Mouse (Mus musculus): ENCODE measurements at regions not wholly inside any gene's neighbourhood (a gene's known extent, or its start where the extent isn't known, plus 50 kb on each side); places are given as distances from the start of the nearest gene placed in this dataset.

DNA sequence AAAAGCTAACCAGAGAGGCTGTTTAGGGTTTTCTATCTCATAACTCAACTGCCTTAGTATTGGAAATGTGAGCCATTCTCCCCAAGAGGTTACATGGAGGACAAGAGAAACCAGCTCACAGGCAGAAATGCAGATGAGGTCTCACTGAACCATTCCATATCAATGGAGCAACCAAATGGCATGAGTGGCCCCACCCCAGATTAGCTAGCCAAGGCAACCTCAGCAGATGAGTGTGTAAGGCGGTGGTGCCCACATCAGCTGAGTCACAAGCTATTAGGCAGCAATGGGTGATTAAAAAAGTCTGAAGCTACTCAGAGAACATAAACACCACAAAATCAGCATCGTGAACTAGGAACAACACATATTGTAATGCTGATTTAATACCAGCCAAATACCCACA lies 133.2 kb downstream of the Lpin1 start:
- Histone ChIP-seq H3K4me2 (ENCODE audit: low read depth) (no peak overlapping the region), H3K9ac (ENCODE audit: low read length) (no peak overlapping the region), H3K4me3 (ENCODE audit: low read depth, low read length) (no peak overlapping the region), H3K27ac (ENCODE audit: low read depth, low read length) (no peak overlapping the region), H3K4me1 (ENCODE audit: control insufficient read depth, insufficient read depth, low read length) (no peaks in the 10 kb centered on the region), H3K36me3 (ENCODE audit: control insufficient read depth, insufficient read depth, low read length) (no peaks in the 10 kb centered on the region), H3K9me3 (ENCODE audit: control insufficient read depth, low read length) (no peaks in the 10 kb centered on the region), H3K27me3 (ENCODE audit: control insufficient read depth, insufficient read depth, low read length) (no peaks in the 10 kb centered on the region)
- WGBS, result 86% methylated on average over 2 of the region's 2 CpGs
- ATAC-seq (ENCODE audit: insufficient read depth, low FRiP score, low TSS enrichment) (no peak), DNase-seq (ENCODE audit: low spot score) (no peak)

DNA sequence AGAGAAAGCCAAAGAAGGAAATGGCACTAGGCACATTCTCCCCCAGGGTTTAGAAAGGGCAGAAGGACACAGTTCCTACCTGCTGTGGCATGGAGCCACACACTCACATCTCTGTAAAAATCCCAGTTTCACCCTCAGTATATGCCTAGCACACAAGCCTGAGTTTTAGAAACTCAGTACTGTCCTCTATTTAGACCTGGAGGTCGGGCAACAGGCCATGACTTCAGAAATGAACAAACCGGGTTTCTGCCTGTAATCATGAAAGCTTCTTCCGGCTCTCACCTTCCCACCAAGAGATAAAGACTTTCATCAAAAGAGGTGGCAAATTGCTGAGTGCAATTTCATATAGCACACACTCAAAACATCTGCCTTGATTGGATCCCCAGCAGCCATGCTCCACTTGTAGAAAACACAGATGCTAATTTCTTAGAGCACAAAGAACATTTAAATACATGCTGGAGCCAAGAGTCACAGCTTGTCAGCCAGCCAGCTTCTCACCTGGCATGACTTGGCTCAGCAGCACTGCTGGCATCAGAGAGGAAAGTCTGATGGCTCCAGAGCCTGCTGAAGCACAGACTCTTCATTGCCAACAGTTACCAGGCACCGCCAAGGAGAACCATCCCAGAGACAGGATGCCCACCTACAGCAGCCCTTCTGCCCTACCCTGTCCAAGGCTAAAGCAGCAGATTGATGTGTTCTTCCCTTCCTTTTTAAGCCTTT lies 136.2 kb downstream of the Lpin1 start:
- H3K27ac ChIP-seq (ENCODE audit: low read depth, low read length), result no peak overlapping the region
- H3K27me3 ChIP-seq (ENCODE audit: control insufficient read depth, insufficient read depth, low read length), result no peaks in the 10 kb centered on the region
- no peaks in the 10 kb centered on the region for H3K9me3 ChIP-seq (ENCODE audit: control insufficient read depth, low read length)
- WGBS, result 89% methylated on average over 4 of the region's 4 CpGs
- H3K4me1 ChIP-seq (ENCODE audit: control insufficient read depth, insufficient read depth, low read length), result no peaks in the 10 kb centered on the region
- H3K36me3 ChIP-seq (ENCODE audit: control insufficient read depth, insufficient read depth, low read length), result no peaks in the 10 kb centered on the region
- no peak overlapping the region for H3K4me3 ChIP-seq (ENCODE audit: low read depth, low read length)
- H3K4me2 ChIP-seq (ENCODE audit: low read depth), result no peak overlapping the region
- no peak overlapping the region for H3K9ac ChIP-seq (ENCODE audit: low read length)
- no peak for DNase-seq (ENCODE audit: low spot score)
- no peak for ATAC-seq (ENCODE audit: insufficient read depth, low FRiP score, low TSS enrichment)

DNA sequence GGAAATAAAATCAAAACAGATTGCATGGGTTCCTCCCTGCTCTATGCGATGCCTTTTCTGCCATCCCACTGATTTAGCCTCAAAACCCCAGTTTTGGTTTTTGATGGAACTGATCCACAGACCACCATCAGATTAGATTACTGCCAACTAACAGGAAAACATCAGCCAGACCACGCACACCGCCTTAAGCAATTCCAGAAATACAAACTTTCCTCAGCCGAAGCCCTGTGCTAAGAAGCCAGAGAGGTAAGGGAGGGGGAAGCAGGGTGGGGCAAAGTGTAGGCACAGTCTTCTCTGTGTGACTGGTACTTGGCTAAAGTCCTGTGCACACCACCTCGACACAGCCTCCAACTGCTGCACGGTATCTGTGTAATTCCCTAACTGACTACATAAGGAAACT lies 153.3 kb downstream of the Lpin1 start:
- Histone ChIP-seq H3K4me3 (ENCODE audit: low read depth, low read length) (no peak overlapping the region), H3K4me1 (ENCODE audit: control insufficient read depth, insufficient read depth, low read length) (no peaks in the 10 kb centered on the region), H3K27ac (ENCODE audit: low read depth, low read length) (no peak overlapping the region), H3K9me3 (ENCODE audit: control insufficient read depth, low read length) (no peaks in the 10 kb centered on the region), H3K4me2 (ENCODE audit: low read depth) (no peak overlapping the region), H3K9ac (ENCODE audit: low read length) (no peak overlapping the region), H3K27me3 (ENCODE audit: control insufficient read depth, insufficient read depth, low read length) (no peaks in the 10 kb centered on the region), H3K36me3 (ENCODE audit: control insufficient read depth, insufficient read depth, low read length) (no peaks in the 10 kb centered on the region)
- 84% methylated on average over 6 of the region's 6 CpGs for WGBS
- ATAC-seq (ENCODE audit: insufficient read depth, low FRiP score, low TSS enrichment) (no peak), DNase-seq (ENCODE audit: low spot score) (no peak)

DNA sequence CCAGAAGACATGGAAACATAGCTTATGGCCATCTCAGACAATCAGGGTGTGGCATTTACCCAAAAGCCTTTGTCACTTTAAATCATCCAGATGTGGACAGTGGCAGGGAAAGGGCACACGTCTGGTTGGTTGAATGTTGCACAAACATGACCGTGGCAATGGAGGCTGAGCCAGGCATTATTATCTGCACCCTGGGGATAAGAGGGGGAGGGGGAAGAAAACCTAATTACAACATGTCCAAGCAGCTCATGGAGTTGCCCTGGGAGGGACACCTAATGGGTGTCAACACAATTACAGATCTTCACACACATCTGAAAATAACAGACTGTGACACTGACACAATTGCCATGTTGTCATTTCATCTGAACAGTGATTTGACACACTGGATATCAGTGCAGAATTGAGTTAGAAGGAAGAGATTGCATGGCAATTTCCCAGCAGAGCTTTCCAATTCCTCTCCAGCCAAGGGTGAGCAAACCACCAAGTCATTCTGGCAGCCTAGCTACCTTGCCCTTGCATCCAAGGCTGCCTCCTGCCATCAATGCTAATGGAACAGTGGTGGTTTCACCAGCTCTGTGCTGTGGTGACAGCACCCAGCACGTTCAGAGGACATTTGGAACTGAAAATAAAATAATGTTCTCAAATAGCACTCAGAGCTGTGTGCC lies 159.9 kb downstream of the Lpin1 start:
- DNase-seq (ENCODE audit: low spot score), result no peak
- Histone ChIP-seq H3K4me1 (ENCODE audit: control insufficient read depth, insufficient read depth, low read length) (no peaks in the 10 kb centered on the region), H3K27me3 (ENCODE audit: control insufficient read depth, insufficient read depth, low read length) (no peaks in the 10 kb centered on the region), H3K9ac (ENCODE audit: low read length) (no peak overlapping the region), H3K9me3 (ENCODE audit: control insufficient read depth, low read length) (no peaks in the 10 kb centered on the region; the same call in 1 of the 2 replicates), H3K27ac (ENCODE audit: low read depth, low read length) (no peak overlapping the region), H3K4me3 (ENCODE audit: low read depth, low read length) (no peak overlapping the region), H3K36me3 (ENCODE audit: control insufficient read depth, insufficient read depth, low read length) (no peaks in the 10 kb centered on the region), H3K4me2 (ENCODE audit: low read depth) (no peak overlapping the region)
- whole genome bisulfite sequencing, result 71% methylated on average over 3 of the region's 3 CpGs
- ATAC-seq (ENCODE audit: insufficient read depth, low FRiP score, low TSS enrichment), result no peak

DNA sequence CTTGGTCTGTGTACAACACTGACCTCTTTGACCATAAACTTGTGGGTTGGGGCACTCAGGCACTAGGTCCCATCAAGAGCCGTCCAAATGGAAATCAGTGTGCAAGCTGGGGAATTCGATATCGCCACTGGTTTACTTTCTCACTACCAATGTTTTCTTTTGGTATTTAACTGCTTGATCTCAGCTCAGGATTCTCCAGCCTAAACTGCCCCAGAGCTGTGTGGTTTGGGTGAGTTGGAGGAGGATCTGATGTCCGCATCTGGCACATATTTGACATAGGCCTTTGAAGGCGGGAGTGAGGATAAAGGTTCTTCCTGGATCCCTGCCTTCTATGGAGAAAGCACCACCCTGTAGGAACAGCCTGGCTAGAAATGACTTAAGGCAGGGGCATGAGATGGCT lies 172.0 kb downstream of the Lpin1 start:
- no peak overlapping the region for H3K9ac ChIP-seq (ENCODE audit: low read length)
- no peak overlapping the region for H3K4me3 ChIP-seq (ENCODE audit: low read depth, low read length)
- no peaks in the 10 kb centered on the region for H3K27me3 ChIP-seq (ENCODE audit: control insufficient read depth, insufficient read depth, low read length)
- DNase-seq (ENCODE audit: low spot score) (no peak), ATAC-seq (ENCODE audit: insufficient read depth, low FRiP score, low TSS enrichment) (no peak)
- H3K4me2 ChIP-seq (ENCODE audit: low read depth), result no peak overlapping the region
- H3K27ac ChIP-seq (ENCODE audit: low read depth, low read length), result no peak overlapping the region
- H3K9me3 ChIP-seq (ENCODE audit: control insufficient read depth, low read length), result no peaks in the 10 kb centered on the region
- WGBS, result 93% methylated on average over 5 of the region's 5 CpGs
- no peaks in the 10 kb centered on the region for H3K4me1 ChIP-seq (ENCODE audit: control insufficient read depth, insufficient read depth, low read length)
- H3K36me3 ChIP-seq (ENCODE audit: control insufficient read depth, insufficient read depth, low read length), result no peaks in the 10 kb centered on the region

DNA sequence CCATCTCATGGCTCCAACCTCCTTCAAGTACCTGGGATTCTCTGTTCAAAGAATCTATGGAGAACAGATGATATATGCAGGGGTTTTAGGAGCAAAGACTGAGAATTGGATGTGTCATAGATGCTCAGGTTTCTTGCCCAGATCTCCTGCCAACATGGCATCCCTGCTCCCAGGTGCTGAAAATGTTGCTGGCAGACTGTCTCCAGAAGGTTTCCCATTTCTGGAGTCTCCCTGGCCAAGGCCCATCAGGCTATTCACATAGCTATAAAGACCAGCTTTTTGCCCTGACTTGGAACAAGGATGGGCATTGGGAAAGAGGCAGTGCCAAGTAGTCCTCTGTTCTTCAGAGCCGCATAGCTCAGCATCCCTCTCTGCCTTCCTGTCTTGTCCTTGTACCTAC lies 173.8 kb downstream of the Lpin1 start:
- 88% methylated on average over 1 of the region's 1 CpGs for WGBS
- Histone ChIP-seq H3K27ac (ENCODE audit: low read depth, low read length) (no peak overlapping the region), H3K27me3 (ENCODE audit: control insufficient read depth, insufficient read depth, low read length) (no peaks in the 10 kb centered on the region), H3K4me2 (ENCODE audit: low read depth) (no peak overlapping the region), H3K36me3 (ENCODE audit: control insufficient read depth, insufficient read depth, low read length) (no peaks in the 10 kb centered on the region), H3K4me3 (ENCODE audit: low read depth, low read length) (no peak overlapping the region), H3K9me3 (ENCODE audit: control insufficient read depth, low read length) (no peaks in the 10 kb centered on the region), H3K9ac (ENCODE audit: low read length) (no peak overlapping the region), H3K4me1 (ENCODE audit: control insufficient read depth, insufficient read depth, low read length) (no peaks in the 10 kb centered on the region)
- no peak for ATAC-seq (ENCODE audit: insufficient read depth, low FRiP score, low TSS enrichment)
- DNase-seq (ENCODE audit: low spot score), result no peak

DNA sequence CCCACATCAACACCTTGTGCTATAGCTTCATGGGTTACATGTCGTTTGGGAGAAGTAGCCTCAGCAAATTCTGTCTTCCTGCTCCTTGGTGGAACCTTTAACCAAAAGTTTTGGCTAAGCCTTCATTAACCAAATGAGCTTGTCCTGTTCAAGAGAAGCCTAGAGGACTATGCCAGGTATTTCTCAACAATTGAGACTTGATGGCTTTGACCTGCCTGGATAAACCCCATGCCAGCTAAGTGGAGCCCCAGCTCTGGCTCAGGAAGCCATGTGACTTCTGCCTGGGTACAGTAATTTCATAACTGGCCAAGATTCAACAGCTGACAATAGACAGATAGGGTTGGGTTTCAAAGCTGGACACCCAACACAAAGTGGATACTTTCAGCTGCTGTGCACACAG lies 174.5 kb downstream of the Lpin1 start:
- no peak overlapping the region for H3K9ac ChIP-seq (ENCODE audit: low read length)
- 80% methylated on average over 1 of the region's 1 CpGs for WGBS
- no peaks in the 10 kb centered on the region for H3K36me3 ChIP-seq (ENCODE audit: control insufficient read depth, insufficient read depth, low read length)
- no peak overlapping the region for H3K4me2 ChIP-seq (ENCODE audit: low read depth)
- no peak overlapping the region for H3K27ac ChIP-seq (ENCODE audit: low read depth, low read length)
- no peaks in the 10 kb centered on the region for H3K27me3 ChIP-seq (ENCODE audit: control insufficient read depth, insufficient read depth, low read length)
- no peak for DNase-seq (ENCODE audit: low spot score)
- no peaks in the 10 kb centered on the region for H3K4me1 ChIP-seq (ENCODE audit: control insufficient read depth, insufficient read depth, low read length)
- no peak overlapping the region for H3K4me3 ChIP-seq (ENCODE audit: low read depth, low read length)
- H3K9me3 ChIP-seq (ENCODE audit: control insufficient read depth, low read length), result no peaks in the 10 kb centered on the region
- no peak for ATAC-seq (ENCODE audit: insufficient read depth, low FRiP score, low TSS enrichment)

DNA sequence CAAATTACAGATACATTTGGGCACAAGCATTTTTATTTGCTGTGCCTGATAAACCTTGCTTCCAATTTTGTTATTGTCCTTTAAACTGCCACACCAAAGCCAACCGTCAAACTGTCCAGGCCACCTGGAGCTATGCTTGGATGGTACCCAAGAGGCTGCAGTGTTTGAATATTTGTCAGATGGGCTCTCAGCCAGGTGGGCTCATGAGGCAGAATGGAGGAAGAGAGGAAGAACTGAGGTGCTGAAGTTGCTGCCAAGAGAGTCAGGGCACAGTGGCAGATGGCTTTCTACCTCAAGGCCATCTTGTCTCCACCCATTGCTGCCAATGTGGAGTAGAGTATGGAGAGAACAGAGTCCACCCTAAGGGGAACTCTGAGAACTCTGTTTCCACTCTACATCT lies 176.0 kb downstream of the Lpin1 start:
- ATAC-seq (ENCODE audit: insufficient read depth, low FRiP score, low TSS enrichment) (no peak), DNase-seq (ENCODE audit: low spot score) (no peak)
- Histone ChIP-seq H3K36me3 (ENCODE audit: control insufficient read depth, insufficient read depth, low read length) (no peaks in the 10 kb centered on the region), H3K4me1 (ENCODE audit: control insufficient read depth, insufficient read depth, low read length) (no peaks in the 10 kb centered on the region), H3K4me2 (ENCODE audit: low read depth) (no peak overlapping the region), H3K9ac (ENCODE audit: low read length) (no peak overlapping the region), H3K4me3 (ENCODE audit: low read depth, low read length) (no peak overlapping the region), H3K9me3 (ENCODE audit: control insufficient read depth, low read length) (no peaks in the 10 kb centered on the region), H3K27me3 (ENCODE audit: control insufficient read depth, insufficient read depth, low read length) (no peaks in the 10 kb centered on the region), H3K27ac (ENCODE audit: low read depth, low read length) (no peak overlapping the region)
- WGBS, result 90% methylated on average over 1 of the region's 1 CpGs

DNA sequence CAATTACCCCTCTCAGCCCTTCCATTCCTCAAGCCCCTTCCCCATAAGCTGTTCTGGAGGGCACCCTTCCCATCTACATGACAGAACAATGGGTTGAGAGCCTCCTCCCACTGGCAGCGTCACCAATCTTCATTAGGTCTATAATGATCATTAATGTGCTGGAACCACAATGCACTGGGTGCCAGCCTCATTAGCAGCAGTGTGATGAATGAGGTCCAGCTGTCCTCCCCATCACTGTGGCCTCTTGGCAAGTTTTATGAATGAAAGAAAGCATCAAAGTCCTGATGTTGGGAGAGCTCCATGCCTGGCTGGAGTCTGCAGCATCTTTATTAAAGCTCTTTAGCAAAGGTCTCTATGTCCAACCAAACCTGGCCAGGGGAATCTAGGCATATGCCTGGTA lies 176.5 kb downstream of the Lpin1 start:
- no peak for DNase-seq (ENCODE audit: low spot score)
- 13% methylated on average over 1 of the region's 1 CpGs for WGBS
- no peak for ATAC-seq (ENCODE audit: insufficient read depth, low FRiP score, low TSS enrichment)

More for the DNA sequence above, 176.5 kb downstream of the Lpin1 start:
- Histone ChIP-seq H3K9me3 (ENCODE audit: control insufficient read depth, low read length) (no peaks in the 10 kb centered on the region), H3K4me3 (ENCODE audit: low read depth, low read length) (no peak overlapping the region), H3K9ac (ENCODE audit: low read length) (no peak overlapping the region), H3K36me3 (ENCODE audit: control insufficient read depth, insufficient read depth, low read length) (no peaks in the 10 kb centered on the region), H3K27ac (ENCODE audit: low read depth, low read length) (no peak overlapping the region), H3K4me2 (ENCODE audit: low read depth) (no peak overlapping the region), H3K27me3 (ENCODE audit: control insufficient read depth, insufficient read depth, low read length) (no peaks in the 10 kb centered on the region), H3K4me1 (ENCODE audit: control insufficient read depth, insufficient read depth, low read length) (no peaks in the 10 kb centered on the region)

All from neural tube, embryonic 11.5 days (tissue).